Mouse (Mus musculus): ENCODE measurements around the gene Arid3b. TPM values are rescaled to one million over a fixed set of nuclear protein-coding genes. Genes with fewer than 3 reads are reported as not detected.

Gene Arid3b
- total RNA-seq, 4 experiments from 2014 or later, result 4.6 to 9.8 (median 8.4) TPM

DNA sequence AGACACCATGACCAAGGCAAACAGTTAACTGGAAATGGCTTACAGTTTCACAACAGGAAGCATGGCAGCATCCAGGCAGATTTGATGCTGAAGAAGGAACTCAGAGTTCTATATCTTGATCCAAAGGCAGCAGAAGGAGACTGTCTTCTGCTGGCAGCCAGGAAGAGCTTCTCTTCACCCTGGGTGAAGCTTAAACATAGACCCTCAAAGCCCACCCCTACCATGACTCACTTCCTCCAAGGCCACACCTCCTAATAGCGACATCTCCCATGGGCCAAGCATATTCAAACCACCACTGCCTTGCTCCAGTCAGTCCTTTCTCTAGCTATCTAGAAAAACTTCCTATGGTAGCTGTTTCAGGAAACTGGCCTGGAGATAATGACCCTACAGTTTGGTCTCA, 89.5 kb downstream of the Arid3b start:
- DNase-seq, result no peak

DNA sequence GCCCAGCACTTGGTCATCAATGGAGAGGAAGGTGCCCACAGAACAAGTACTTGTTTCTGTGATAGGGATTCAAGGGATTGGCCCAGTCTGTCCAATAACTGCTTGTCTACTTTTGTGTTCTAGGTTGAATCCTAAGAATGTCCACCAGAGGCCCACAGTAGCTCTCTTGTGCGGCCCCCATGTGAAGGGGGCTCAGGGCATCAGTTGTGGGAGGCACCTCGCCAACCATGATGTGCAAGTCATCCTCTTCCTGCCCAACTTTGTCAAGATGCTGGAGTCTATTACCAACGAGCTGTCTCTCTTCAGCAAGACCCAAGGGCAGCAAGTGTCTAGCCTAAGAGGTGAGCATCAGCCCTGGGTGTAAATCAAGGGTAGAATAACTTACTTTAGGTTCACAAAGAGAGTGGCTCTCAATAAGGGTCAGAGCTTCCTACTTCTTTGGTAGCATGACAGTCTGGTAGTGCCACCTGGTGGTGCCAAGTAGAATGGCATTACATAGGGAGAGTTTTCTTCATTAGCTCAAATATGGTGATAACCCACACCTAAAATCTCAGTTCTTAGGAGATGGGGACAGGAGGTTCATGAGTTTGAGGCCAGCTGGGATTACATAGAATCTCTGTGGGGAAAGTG, 92.0 kb downstream of the Arid3b start:
- no peak for DNase-seq

Other genes with a start within 250 kb of the Arid3b start
- 10 to 100 TPM; 10.8 to 33.3 (median 19.5) TPM for gene Ulk3, start 247.3 kb downstream of the Arid3b start, total RNA-seq (2022)
- gene Cplx3, start 230.5 kb downstream of the Arid3b start, total RNA-seq (2022), result not detected
- gene Lman1l, start 216.0 kb downstream of the Arid3b start, total RNA-seq (2022), result not detected
- 100 to 1,000 TPM in 1 of 4 experiments, 10 to 100 TPM in 3; 78.2 to 121 (median 82.4) TPM for gene Csk, start 183.2 kb downstream of the Arid3b start, total RNA-seq (2022)
- under 1 TPM in 2 of 4 experiments, not detected in 2; 0.19 to 0.49 TPM for gene Cyp1a2, start 153.1 kb downstream of the Arid3b start, total RNA-seq (2022)
- under 1 TPM in 2 of 4 experiments, not detected in 2; 0.11 to 0.49 TPM for gene Cyp1a1, start 148.9 kb downstream of the Arid3b start, total RNA-seq (2022)
- gene Edc3, start 128.3 kb downstream of the Arid3b start, total RNA-seq (2022), result 10 to 100 TPM; 10.4 to 11.4 (median 10.8) TPM
- gene Clk3, start 70.9 kb downstream of the Arid3b start, total RNA-seq (2022), result 10 to 100 TPM; 75.3 to 83.3 (median 78.5) TPM
- gene Ubl7, start 74.2 kb upstream of the Arid3b start, total RNA-seq (2022), result 10 to 100 TPM; 85.6 to 97.1 (median 88.7) TPM
- 10 to 100 TPM in 3 of 4 experiments, 1 to 10 TPM in 1; 9.5 to 23.8 (median 17.6) TPM for gene Sema7a, start 103.3 kb upstream of the Arid3b start, total RNA-seq (2022)
- gene Cyp11a1, start 169.6 kb upstream of the Arid3b start, total RNA-seq (2022), result 1,000 to 10,000 TPM; 7,138 to 8,839 (median 8,155) TPM
- gene Stra6, start 227.0 kb upstream of the Arid3b start, total RNA-seq (2022), result 1 to 10 TPM; 1.0 to 2.6 (median 2.2) TPM

Data from adrenal gland, adult 8-10 months (tissue).